Mouse (Mus musculus): Measurements from ENCODE around the gene Cenpa. TPM values are rescaled to one million over a fixed set of nuclear protein-coding genes. Genes with fewer than 3 reads are reported as not detected.

Gene Cenpa
- polyA plus RNA-seq, 1 experiment from 2014 or later: 467 TPM

DNA sequence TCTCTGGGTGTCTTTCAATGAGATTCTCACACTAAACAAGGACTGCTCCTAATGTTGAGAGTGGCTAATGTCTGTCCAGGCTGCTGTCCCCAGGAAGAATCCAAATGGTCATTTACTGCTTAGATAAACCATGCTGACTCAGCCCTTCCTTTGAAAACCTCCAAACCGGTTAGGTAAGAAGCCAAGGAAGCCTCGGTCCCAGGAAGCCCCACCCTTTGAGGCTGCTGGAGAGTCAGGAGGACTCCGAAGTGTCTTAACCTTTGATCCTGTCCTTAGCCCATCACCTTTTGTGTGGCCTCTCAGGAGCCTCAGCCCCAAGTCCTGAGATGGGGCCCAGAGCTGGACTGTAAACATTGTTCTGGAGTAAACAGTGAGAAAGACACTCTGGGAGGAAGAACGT lies 17.0 kb upstream of the Cenpa start:
- no peaks in the 10 kb centered on the region for H3K27me3 ChIP-seq (replicated peaks; ENCODE audit: low read depth, poor library complexity, severe bottlenecking)
- H3K4me1 ChIP-seq: peaks cover 23% of the 10 kb centered on the region
- H3K36me3 ChIP-seq (replicated peaks): peaks cover 13% of the 10 kb centered on the region; the same call in 1 of the 2 replicates
- no peak overlapping the region for H3K4me3 ChIP-seq
- no peak for DNase-seq (ENCODE audit: low spot score)
- no peak overlapping the region for H3K27ac ChIP-seq (replicated peaks)
- WGBS: 69% methylated on average over 4 of the region's 4 CpGs
- H3K9me3 ChIP-seq: no peaks in the 10 kb centered on the region

DNA sequence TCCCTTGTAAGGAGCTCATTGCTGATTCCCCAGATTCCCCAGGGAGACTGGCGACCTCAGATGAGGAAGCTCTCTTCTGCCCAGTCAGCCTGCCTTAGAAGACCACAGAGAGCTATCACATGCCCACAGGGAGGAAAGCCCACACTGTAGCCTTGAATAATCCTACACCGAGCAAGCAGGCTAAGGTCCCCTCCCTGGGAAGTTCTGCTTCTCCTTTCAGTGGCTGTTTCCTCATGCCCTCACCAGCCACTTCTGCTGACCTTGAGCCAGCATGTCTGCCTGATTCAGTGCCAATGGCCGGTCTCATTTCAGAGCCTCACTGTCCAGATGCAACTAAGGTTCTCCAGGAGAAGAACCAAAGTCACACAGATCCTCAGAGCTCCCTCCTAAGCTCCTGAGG lies 15.8 kb upstream of the Cenpa start:
- Histone ChIP-seq H3K27me3 (replicated peaks; ENCODE audit: low read depth, poor library complexity, severe bottlenecking) (no peaks in the 10 kb centered on the region), H3K27ac (replicated peaks) (no peak overlapping the region), H3K4me1 (peaks cover 23% of the 10 kb centered on the region), H3K9me3 (no peaks in the 10 kb centered on the region), H3K36me3 (replicated peaks) (peaks cover 25% of the 10 kb centered on the region), H3K4me3 (no peak overlapping the region)
- WGBS: 76% methylated on average over 3 of the region's 3 CpGs
- DNase-seq (ENCODE audit: low spot score): no peak

- Histone ChIP-seq H3K4me1 (peaks cover 23% of the 10 kb centered on the region), H3K27me3 (replicated peaks; ENCODE audit: low read depth, poor library complexity, severe bottlenecking) (no peaks in the 10 kb centered on the region), H3K36me3 (replicated peaks) (peaks cover 33% of the 10 kb centered on the region), H3K9me3 (no peaks in the 10 kb centered on the region), H3K4me3 (no peak overlapping the region), H3K27ac (replicated peaks) (no peak overlapping the region)
- WGBS: 91% methylated on average over 3 of the region's 3 CpGs
- no peak for DNase-seq (ENCODE audit: low spot score)
These were observed 15.0 kb upstream of the Cenpa start for GRCm38 (mm10) chr5:30651554-30651953.

DNA sequence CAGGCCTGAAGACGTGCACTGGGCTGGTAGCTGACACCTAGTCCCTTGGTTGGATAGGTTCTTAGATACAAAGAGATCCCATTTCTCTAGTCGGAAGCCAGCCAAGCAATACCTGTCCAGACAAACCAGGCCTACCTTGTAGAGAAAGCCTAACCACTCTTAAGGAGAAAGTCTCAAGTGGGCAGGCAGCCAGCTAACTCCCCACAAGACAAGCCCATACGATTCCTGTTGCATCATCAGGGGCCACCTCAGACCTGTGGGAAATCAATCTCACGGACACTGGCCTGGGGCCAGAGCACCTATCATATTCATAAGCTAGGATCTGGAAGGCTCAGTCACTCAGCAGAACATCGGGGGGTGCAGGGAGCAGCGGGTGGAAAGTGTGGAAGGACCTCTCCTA lies 13.3 kb upstream of the Cenpa start:
- H3K4me1 ChIP-seq: peaks cover 15% of the 10 kb centered on the region
- H3K4me3 ChIP-seq: no peak overlapping the region
- WGBS: 90% methylated on average over 6 of the region's 6 CpGs
- peaks cover 50% of the 10 kb centered on the region for H3K36me3 ChIP-seq (replicated peaks)
- no peaks in the 10 kb centered on the region for H3K9me3 ChIP-seq
- no peaks in the 10 kb centered on the region for H3K27me3 ChIP-seq (replicated peaks; ENCODE audit: low read depth, poor library complexity, severe bottlenecking)
- H3K27ac ChIP-seq (replicated peaks): no peak overlapping the region
- no peak for DNase-seq (ENCODE audit: low spot score)

DNA sequence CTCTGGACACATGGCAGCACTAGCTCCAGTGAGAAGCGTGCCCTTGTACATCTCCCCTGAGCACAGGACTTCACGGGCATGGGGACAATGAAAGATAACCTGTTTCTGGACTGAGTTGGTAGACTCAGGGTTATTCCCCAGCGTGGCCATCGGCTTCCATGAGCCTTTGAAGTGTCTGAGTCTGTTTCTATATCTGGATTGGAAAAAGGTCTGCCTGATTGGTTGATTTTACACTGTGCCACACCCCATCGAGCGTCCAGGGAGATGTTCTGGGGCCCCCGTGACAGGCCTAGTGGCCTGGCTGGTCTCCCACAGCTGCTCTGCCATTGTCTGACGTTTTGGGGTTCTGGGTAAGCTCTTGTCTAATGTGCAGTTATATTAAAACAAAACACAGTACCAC lies 11.5 kb upstream of the Cenpa start:
- Histone ChIP-seq H3K4me1 (no peaks in the 10 kb centered on the region), H3K4me3 (no peak overlapping the region), H3K36me3 (replicated peaks) (peaks cover 50% of the 10 kb centered on the region), H3K27ac (replicated peaks) (no peak overlapping the region), H3K27me3 (replicated peaks; ENCODE audit: low read depth, poor library complexity, severe bottlenecking) (no peaks in the 10 kb centered on the region), H3K9me3 (no peaks in the 10 kb centered on the region)
- WGBS: 86% methylated on average over 8 of the region's 8 CpGs
- DNase-seq (ENCODE audit: low spot score): no peak

GRCm38 (mm10) chr5:30655526-30656195 lies 10.9 kb upstream of the Cenpa start:
- no peak overlapping the region for H3K27ac ChIP-seq (replicated peaks)
- H3K9me3 ChIP-seq: no peaks in the 10 kb centered on the region
- H3K4me3 ChIP-seq: no peak overlapping the region
- no peak for DNase-seq (ENCODE audit: low spot score)
- WGBS: 92% methylated on average over 6 of the region's 6 CpGs
- peaks cover 50% of the 10 kb centered on the region for H3K36me3 ChIP-seq (replicated peaks)
- H3K4me1 ChIP-seq: no peaks in the 10 kb centered on the region
- H3K27me3 ChIP-seq (replicated peaks; ENCODE audit: low read depth, poor library complexity, severe bottlenecking): no peaks in the 10 kb centered on the region

DNA sequence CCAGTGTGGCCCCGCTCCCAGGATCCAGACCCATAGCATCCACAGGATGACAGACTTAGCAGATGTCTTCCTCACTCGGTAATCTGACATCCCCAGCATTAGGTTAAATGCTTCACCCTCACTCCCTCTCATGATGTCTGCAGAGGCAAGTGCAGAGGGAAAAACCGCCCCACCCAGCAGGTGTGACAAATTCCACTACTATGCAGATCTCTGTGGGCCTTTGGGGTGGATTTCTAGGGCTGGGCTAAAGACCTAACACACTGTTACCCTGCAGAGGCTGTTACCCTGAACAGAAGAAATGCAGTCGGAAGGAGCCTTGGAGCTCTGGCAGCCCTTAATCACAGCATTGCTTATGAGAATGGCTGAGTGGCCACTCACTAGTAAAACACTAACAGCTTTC lies 7.5 kb upstream of the Cenpa start:
- H3K27ac ChIP-seq (replicated peaks): no peak overlapping the region
- H3K36me3 ChIP-seq (replicated peaks): peaks cover 39% of the 10 kb centered on the region
- no peak for DNase-seq (ENCODE audit: low spot score)
- WGBS: 84% methylated on average over 4 of the region's 4 CpGs
- no peaks in the 10 kb centered on the region for H3K27me3 ChIP-seq (replicated peaks; ENCODE audit: low read depth, poor library complexity, severe bottlenecking)
- no peaks in the 10 kb centered on the region for H3K9me3 ChIP-seq
- H3K4me1 ChIP-seq: no peaks in the 10 kb centered on the region
- no peak overlapping the region for H3K4me3 ChIP-seq

DNA sequence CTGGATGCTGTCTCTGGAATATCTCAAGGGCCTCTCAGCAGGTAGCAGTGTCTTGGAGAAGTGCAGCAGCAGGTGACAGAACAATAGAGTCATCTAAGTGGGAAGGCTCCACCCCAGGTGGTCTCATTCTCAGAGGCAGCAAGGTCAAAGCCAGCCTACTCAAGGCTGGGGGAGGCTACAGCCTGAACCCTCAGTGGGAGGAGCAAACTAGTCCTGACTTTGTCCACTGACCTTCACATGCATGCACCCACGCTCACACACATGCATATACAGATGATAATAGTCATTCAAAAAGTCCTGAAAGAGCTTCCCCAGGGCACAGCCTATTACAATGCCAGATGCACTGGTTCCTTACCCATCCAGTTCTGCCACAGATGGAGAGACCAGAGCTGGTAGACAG lies 6.3 kb upstream of the Cenpa start:
- peaks cover 30% of the 10 kb centered on the region for H3K36me3 ChIP-seq (replicated peaks)
- no peaks in the 10 kb centered on the region for H3K27me3 ChIP-seq (replicated peaks; ENCODE audit: low read depth, poor library complexity, severe bottlenecking)
- H3K9me3 ChIP-seq: no peaks in the 10 kb centered on the region
- 87% methylated on average over 1 of the region's 1 CpGs for WGBS
- DNase-seq (ENCODE audit: low spot score): no peak
- no peak overlapping the region for H3K4me3 ChIP-seq
- no peaks in the 10 kb centered on the region for H3K4me1 ChIP-seq
- no peak overlapping the region for H3K27ac ChIP-seq (replicated peaks)

DNA sequence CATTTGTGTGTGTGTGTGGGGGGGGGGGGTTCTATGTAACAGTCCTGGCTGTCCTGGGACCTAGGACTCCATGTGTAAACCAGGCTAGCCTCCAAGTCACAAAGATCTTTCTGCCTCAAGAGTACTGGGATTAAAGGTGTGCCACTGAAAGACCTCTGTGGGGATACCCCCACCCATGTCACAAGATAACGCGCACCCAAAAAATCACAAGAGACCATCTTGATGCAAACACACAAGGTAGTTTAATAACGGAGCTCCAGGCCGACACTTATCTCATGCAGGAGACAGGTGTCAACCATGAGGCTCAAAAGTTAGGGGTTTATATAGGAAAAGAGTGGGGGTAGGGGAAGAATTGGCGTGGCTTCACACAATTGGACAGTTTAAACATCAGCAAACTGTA lies 5.8 kb upstream of the Cenpa start:
- Histone ChIP-seq H3K9me3 (no peaks in the 10 kb centered on the region), H3K27ac (replicated peaks) (no peak overlapping the region), H3K4me3 (no peak overlapping the region), H3K36me3 (replicated peaks) (peaks cover 25% of the 10 kb centered on the region), H3K27me3 (replicated peaks; ENCODE audit: low read depth, poor library complexity, severe bottlenecking) (no peaks in the 10 kb centered on the region), H3K4me1 (no peaks in the 10 kb centered on the region)
- no peak for DNase-seq (ENCODE audit: low spot score)
- 93% methylated on average over 5 of the region's 5 CpGs for WGBS

DNA sequence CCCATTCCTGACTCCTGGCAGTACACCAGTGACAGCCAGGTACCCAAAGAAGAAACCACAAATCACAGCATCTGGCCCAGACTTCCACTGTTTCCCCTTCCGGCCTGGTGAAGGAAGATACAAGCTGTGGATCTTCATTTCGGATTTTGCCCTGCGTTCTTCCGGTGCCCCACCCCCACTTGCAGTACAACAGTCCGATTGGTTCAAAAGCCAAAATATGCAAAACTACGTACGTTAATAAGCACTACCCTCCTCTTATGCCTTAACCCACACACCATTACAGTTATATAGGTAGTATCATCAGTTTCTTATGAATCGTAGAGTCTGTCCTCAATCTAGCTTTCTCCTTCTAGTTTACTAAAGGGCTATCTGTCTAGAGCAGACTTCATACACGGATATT lies 1.2 kb upstream of the Cenpa start:
- H3K9me3 ChIP-seq: no peaks in the 10 kb centered on the region
- no peak overlapping the region for H3K27ac ChIP-seq (replicated peaks)
- peaks cover 26% of the 10 kb centered on the region for H3K4me1 ChIP-seq
- WGBS: 91% methylated on average over 9 of the region's 9 CpGs
- H3K27me3 ChIP-seq (replicated peaks; ENCODE audit: low read depth, poor library complexity, severe bottlenecking): no peaks in the 10 kb centered on the region
- DNase-seq (ENCODE audit: low spot score): no peak
- no peak overlapping the region for H3K4me3 ChIP-seq
- peaks cover 23% of the 10 kb centered on the region for H3K36me3 ChIP-seq (replicated peaks)

GRCm38 (mm10) chr5:30665968-30666367 lies 609 bp upstream of the Cenpa start:
- Histone ChIP-seq H3K27ac (replicated peaks) (peak overlapping the region; percentile 97), H3K4me1 (peaks cover 26% of the 10 kb centered on the region), H3K36me3 (replicated peaks) (peaks cover 29% of the 10 kb centered on the region), H3K9me3 (no peaks in the 10 kb centered on the region), H3K27me3 (replicated peaks; ENCODE audit: low read depth, poor library complexity, severe bottlenecking) (no peaks in the 10 kb centered on the region), H3K4me3 (peak overlapping the region; percentile 84)
- no peak for DNase-seq (ENCODE audit: low spot score)
- 71% methylated on average over 6 of the region's 6 CpGs for WGBS

- Histone ChIP-seq H3K27me3 (replicated peaks; ENCODE audit: low read depth, poor library complexity, severe bottlenecking) (no peaks in the 10 kb centered on the region), H3K27ac (replicated peaks) (peak overlapping the region; percentile 97), H3K36me3 (replicated peaks) (peaks cover 41% of the 10 kb centered on the region), H3K9me3 (no peaks in the 10 kb centered on the region), H3K4me3 (peak overlapping the region; percentile 84), H3K4me1 (peaks cover 26% of the 10 kb centered on the region)
- no peak for DNase-seq (ENCODE audit: low spot score)
- WGBS: under 1% methylated on average over 13 of the region's 13 CpGs
These were observed 638 bp downstream of the Cenpa start for GRCm38 (mm10) chr5:30667215-30667614.

DNA sequence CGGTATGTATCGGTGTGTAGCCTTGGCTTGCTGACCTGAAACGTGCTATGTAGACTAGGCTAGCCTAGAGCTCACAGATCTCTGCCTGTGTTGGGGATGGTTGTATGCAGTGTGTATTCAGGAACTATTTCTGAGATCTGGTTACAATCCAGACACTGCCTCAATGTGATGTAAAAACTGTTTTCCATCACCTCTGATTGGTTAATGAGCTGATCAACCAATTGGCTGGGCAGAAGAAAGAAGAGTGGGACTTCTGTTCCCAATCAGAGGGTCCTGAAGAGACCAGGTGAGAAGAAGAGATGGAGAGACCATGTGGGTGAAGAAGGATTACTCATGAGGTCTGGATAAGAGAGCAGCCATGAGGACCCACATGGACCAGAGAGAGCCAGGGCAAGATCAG lies 1.1 kb downstream of the Cenpa start:
- H3K9me3 ChIP-seq: no peaks in the 10 kb centered on the region
- H3K27ac ChIP-seq (replicated peaks): peak overlapping the region; percentile 97
- H3K4me3 ChIP-seq: peak overlapping the region; percentile 84
- no peaks in the 10 kb centered on the region for H3K27me3 ChIP-seq (replicated peaks; ENCODE audit: low read depth, poor library complexity, severe bottlenecking)
- H3K4me1 ChIP-seq: peaks cover 26% of the 10 kb centered on the region
- no peak for DNase-seq (ENCODE audit: low spot score)
- peaks cover 46% of the 10 kb centered on the region for H3K36me3 ChIP-seq (replicated peaks)
- 7% methylated on average over 3 of the region's 3 CpGs for WGBS
